In the genomic region with DNA sequence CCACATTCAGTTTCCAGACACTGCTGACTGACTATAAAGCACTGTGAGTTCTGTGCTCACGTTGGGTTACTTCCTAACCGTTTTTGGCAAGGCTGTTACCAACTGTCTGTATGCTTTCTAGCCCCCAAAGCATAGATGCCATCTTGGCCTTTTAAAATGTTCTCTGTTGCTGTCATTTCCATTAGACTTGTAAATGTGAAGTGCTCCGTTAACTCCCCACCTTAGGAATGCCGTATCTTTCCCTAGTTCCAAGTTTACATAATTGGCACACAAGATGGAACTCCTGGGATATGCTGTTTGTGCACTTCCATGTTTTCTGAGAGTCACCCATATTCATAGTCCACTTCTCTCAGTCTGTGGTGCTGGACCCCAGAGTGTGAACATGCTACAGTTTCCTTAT, we compare ENCODE assay signal across 24 mouse cellular contexts.
"Had no signal": no experiment of that assay in that cellular context is flagged by ENCODE, and none has a peak within 500 bp of the region (broad histone marks: within the 10 kb centered on the region; RNA-seq: fewer than 3 reads in every experiment).

No protein-coding gene starts in this region.

- H3K4me3 ChIP-seq: gastrocnemius, adult 2 months; hindbrain, embryonic 10.5 days; hindbrain, embryonic 12.5 days; intestine, embryonic 15.5 days; left cerebral cortex, adult 2 months; limb, embryonic 10.5 days; limb, embryonic 12.5 days had no signal

- DNase-seq: gastrocnemius, adult 2 months; gastrocnemius, postnatal 10 days; gastrocnemius, postnatal 25 days; heart, postnatal 10 days; heart, postnatal 4 days; kidney, adult 18-20 months; kidney, adult 8-10 months; kidney, postnatal 10 days; kidney, postnatal 25 days; kidney, postnatal 4 days; layer of hippocampus, adult 9-11 months; liver had no signal

- H3K9ac ChIP-seq: hindbrain, embryonic 12.5 days; hindbrain, embryonic 14.5 days; intestine, embryonic 15.5 days; limb, embryonic 12.5 days had no signal

- ATAC-seq: hindbrain, embryonic 16.5 days; inflammation-experienced regulatory T-cells, adult 6 months; intestine, embryonic 15.5 days; intestine, postnatal 0 days had no signal

- H3K4me1 ChIP-seq: hindbrain, embryonic 10.5 days; hindbrain, embryonic 12.5 days; intestine, embryonic 15.5 days; limb, embryonic 10.5 days; limb, embryonic 12.5 days had no signal

- H3K27ac ChIP-seq: gastrocnemius, adult 2 months; hindbrain, embryonic 10.5 days; hindbrain, embryonic 12.5 days; hindbrain, embryonic 14.5 days; intestine, embryonic 15.5 days; left cerebral cortex, adult 2 months; limb, embryonic 10.5 days; limb, embryonic 12.5 days had no signal

- H3K27me3 ChIP-seq: hindbrain, embryonic 12.5 days; intestine, embryonic 15.5 days; limb, embryonic 12.5 days had no signal

- H3K36me3 ChIP-seq: hindbrain, embryonic 10.5 days; hindbrain, embryonic 12.5 days; intestine, embryonic 15.5 days; limb, embryonic 10.5 days; limb, embryonic 12.5 days had no signal

- H3K9me3 ChIP-seq: hindbrain, embryonic 10.5 days; hindbrain, embryonic 12.5 days; intestine, embryonic 15.5 days; limb, embryonic 10.5 days; limb, embryonic 12.5 days had no signal

- H3K4me2 ChIP-seq: heart, embryonic 11.5 days; hindbrain, embryonic 12.5 days; hindbrain, embryonic 14.5 days; intestine, embryonic 15.5 days; limb, embryonic 12.5 days; liver, embryonic 11.5 days had no signal
